Mouse (Mus musculus): ENCODE measurements around the gene Abca4. TPM values are rescaled to one million over a fixed set of nuclear protein-coding genes. Genes with fewer than 3 reads are reported as not detected.
"Not testable (repeated sequence)": the region's sequence is repeated elsewhere in the genome, so short reads cannot be mapped to it uniquely, and the experiment has no call there.

Abca4 gene
- polyA plus RNA-seq, 1 experiment from 2014 or later, result 0.44 TPM

DNA sequence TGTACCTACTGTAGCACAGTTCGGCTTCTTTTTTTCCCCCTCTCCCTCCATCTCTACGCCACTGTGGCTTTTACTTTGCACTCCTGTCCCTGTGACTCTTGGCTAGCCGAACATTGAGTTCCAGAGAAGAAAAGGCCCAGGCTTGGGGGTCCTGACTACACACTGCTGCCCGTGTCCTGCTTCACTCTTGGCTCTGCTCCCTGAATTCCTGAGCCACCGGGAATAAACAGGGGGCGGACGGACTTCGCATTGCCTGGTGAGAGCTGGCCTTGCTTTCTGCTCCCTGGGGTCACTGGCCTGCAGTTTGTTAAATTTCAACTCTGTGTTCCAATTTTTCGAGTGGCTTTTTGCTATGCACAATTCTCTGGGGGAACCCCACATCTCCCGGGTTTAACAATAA lies 30.1 kb downstream of the Abca4 start:
- TF ChIP-seq EP300 (optimal IDR thresholded peaks at IDR 0.05) (no peak), CTCF (IDR thresholded peaks at IDR 0.05; ENCODE audit: low read depth) (no peak)
- H3K9ac ChIP-seq (ENCODE audit: low read length), result no peak overlapping the region
- no peaks in the 10 kb centered on the region for H3K4me1 ChIP-seq (replicated peaks; ENCODE audit: control insufficient read depth, insufficient read depth)
- WGBS, result 25% methylated on average over 10 of the region's 10 CpGs
- H3K4me3 ChIP-seq (ENCODE audit: low read depth, low read length), result no peak overlapping the region
- peak overlapping the region; percentile 74 for H3K27ac ChIP-seq (replicated peaks)
- DNase-seq (ENCODE audit: low spot score), result no peak
- ATAC-seq (ENCODE audit: low FRiP score, low TSS enrichment), result no peak
- no peak overlapping the region for H3K4me2 ChIP-seq (replicated peaks; ENCODE audit: low read depth)
- no peaks in the 10 kb centered on the region for H3K36me3 ChIP-seq (ENCODE audit: control insufficient read depth, insufficient read depth, low read length)
- H3K27me3 ChIP-seq (ENCODE audit: control insufficient read depth, insufficient read depth, low read length), result no peaks in the 10 kb centered on the region
- no peaks in the 10 kb centered on the region for H3K9me3 ChIP-seq (ENCODE audit: control insufficient read depth, low read length)

DNA sequence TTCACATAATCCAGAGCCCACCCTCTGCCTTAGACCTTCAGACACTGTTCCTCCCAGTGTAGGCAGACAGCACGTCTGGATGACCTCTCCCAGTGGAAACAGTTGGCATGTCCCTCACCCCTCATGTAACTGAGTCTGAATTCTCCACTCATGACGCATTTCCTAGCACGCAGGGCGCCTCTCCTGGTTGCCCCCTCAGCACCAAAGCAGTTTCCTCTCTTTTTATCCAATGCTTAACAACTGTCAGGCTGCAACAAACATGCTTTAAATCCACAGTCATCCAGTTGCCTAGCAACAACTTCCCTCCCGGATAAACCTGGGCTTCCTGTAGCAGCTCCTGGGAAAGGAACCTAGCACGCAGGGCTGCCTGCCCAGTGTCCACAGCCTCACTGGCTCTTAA lies 33.9 kb downstream of the Abca4 start:
- TF ChIP-seq EP300 (optimal IDR thresholded peaks at IDR 0.05) (peak; percentile 16), CTCF (IDR thresholded peaks at IDR 0.05; ENCODE audit: low read depth) (no peak)
- no peaks in the 10 kb centered on the region for H3K36me3 ChIP-seq (ENCODE audit: control insufficient read depth, insufficient read depth, low read length)
- H3K4me1 ChIP-seq (replicated peaks; ENCODE audit: control insufficient read depth, insufficient read depth), result no peaks in the 10 kb centered on the region
- H3K4me3 ChIP-seq (ENCODE audit: low read depth, low read length), result no peak overlapping the region
- no peaks in the 10 kb centered on the region for H3K27me3 ChIP-seq (ENCODE audit: control insufficient read depth, insufficient read depth, low read length)
- peak; percentile 65; the same call in 1 of the 2 replicates for ATAC-seq (ENCODE audit: low FRiP score, low TSS enrichment)
- 31% methylated on average over 6 of the region's 6 CpGs for WGBS
- no peak overlapping the region for H3K4me2 ChIP-seq (replicated peaks; ENCODE audit: low read depth)
- H3K9me3 ChIP-seq (ENCODE audit: control insufficient read depth, low read length), result no peaks in the 10 kb centered on the region
- H3K9ac ChIP-seq (ENCODE audit: low read length), result no peak overlapping the region
- H3K27ac ChIP-seq (replicated peaks), result no peak overlapping the region
- DNase-seq (ENCODE audit: low spot score), result no peak

DNA sequence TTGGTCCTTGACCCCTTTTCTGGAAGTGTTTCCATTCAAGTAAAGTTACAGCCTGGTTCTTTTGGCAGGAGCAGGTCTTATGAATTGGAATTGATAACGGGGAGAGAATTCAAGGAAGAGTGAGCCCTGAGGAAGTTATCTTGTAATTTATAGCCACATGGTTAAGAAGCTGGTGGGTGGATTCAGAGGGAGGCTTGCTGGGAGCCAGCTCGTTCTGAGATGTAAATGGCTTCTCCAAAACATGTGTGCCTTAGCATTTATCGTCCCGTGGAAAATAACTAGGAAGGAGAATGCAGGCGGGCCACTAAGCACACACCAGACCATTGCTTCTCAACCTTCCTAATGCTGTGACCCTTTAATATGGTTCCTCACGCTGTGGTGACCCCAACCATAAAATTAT lies 34.9 kb downstream of the Abca4 start:
- 81% methylated on average over 6 of the region's 6 CpGs for WGBS
- no peak for DNase-seq (ENCODE audit: low spot score)
- no peak for ATAC-seq (ENCODE audit: low FRiP score, low TSS enrichment)

GRCm38 (mm10) chr3:122081634-122082033 lies 37.4 kb downstream of the Abca4 start:
- H3K4me2 ChIP-seq (replicated peaks; ENCODE audit: low read depth); ATAC-seq (ENCODE audit: low FRiP score, low TSS enrichment); H3K36me3 ChIP-seq (ENCODE audit: control insufficient read depth, insufficient read depth, low read length); DNase-seq (ENCODE audit: low spot score); H3K4me3 ChIP-seq (ENCODE audit: low read depth, low read length); H3K27me3 ChIP-seq (ENCODE audit: control insufficient read depth, insufficient read depth, low read length); H3K27ac ChIP-seq (replicated peaks); H3K4me1 ChIP-seq (replicated peaks; ENCODE audit: control insufficient read depth, insufficient read depth); H3K9me3 ChIP-seq (ENCODE audit: control insufficient read depth, low read length); H3K9ac ChIP-seq (ENCODE audit: low read length): not testable (repeated sequence)
- WGBS, result 62% methylated on average over 7 of the region's 8 CpGs

More for the DNA sequence above, 34.9 kb downstream of the Abca4 start:
- Histone ChIP-seq H3K4me1 (replicated peaks; ENCODE audit: control insufficient read depth, insufficient read depth) (no peaks in the 10 kb centered on the region), H3K9ac (ENCODE audit: low read length) (no peak overlapping the region), H3K27ac (replicated peaks) (no peak overlapping the region), H3K9me3 (ENCODE audit: control insufficient read depth, low read length) (no peaks in the 10 kb centered on the region), H3K27me3 (ENCODE audit: control insufficient read depth, insufficient read depth, low read length) (no peaks in the 10 kb centered on the region), H3K36me3 (ENCODE audit: control insufficient read depth, insufficient read depth, low read length) (no peaks in the 10 kb centered on the region), H3K4me2 (replicated peaks; ENCODE audit: low read depth) (no peak overlapping the region), H3K4me3 (ENCODE audit: low read depth, low read length) (no peak overlapping the region)
- TF ChIP-seq EP300 (optimal IDR thresholded peaks at IDR 0.05) (no peak), CTCF (IDR thresholded peaks at IDR 0.05; ENCODE audit: low read depth) (no peak)

GRCm38 (mm10) chr3:122082338-122082737 lies 38.1 kb downstream of the Abca4 start:
- no peaks in the 10 kb centered on the region for H3K4me1 ChIP-seq (replicated peaks; ENCODE audit: control insufficient read depth, insufficient read depth)
- no peak overlapping the region for H3K9ac ChIP-seq (ENCODE audit: low read length)
- H3K9me3 ChIP-seq (ENCODE audit: control insufficient read depth, low read length), result no peaks in the 10 kb centered on the region
- no peaks in the 10 kb centered on the region for H3K36me3 ChIP-seq (ENCODE audit: control insufficient read depth, insufficient read depth, low read length)
- H3K4me3 ChIP-seq (ENCODE audit: low read depth, low read length), result no peak overlapping the region
- ATAC-seq (ENCODE audit: low FRiP score, low TSS enrichment), result no peak
- H3K27me3 ChIP-seq (ENCODE audit: control insufficient read depth, insufficient read depth, low read length), result no peaks in the 10 kb centered on the region
- TF ChIP-seq CTCF (IDR thresholded peaks at IDR 0.05; ENCODE audit: low read depth) (no peak), EP300 (optimal IDR thresholded peaks at IDR 0.05) (no peak)
- DNase-seq (ENCODE audit: low spot score), result no peak
- 47% methylated on average over 7 of the region's 7 CpGs for WGBS
- H3K4me2 ChIP-seq (replicated peaks; ENCODE audit: low read depth), result no peak overlapping the region
- no peak overlapping the region for H3K27ac ChIP-seq (replicated peaks)

DNA sequence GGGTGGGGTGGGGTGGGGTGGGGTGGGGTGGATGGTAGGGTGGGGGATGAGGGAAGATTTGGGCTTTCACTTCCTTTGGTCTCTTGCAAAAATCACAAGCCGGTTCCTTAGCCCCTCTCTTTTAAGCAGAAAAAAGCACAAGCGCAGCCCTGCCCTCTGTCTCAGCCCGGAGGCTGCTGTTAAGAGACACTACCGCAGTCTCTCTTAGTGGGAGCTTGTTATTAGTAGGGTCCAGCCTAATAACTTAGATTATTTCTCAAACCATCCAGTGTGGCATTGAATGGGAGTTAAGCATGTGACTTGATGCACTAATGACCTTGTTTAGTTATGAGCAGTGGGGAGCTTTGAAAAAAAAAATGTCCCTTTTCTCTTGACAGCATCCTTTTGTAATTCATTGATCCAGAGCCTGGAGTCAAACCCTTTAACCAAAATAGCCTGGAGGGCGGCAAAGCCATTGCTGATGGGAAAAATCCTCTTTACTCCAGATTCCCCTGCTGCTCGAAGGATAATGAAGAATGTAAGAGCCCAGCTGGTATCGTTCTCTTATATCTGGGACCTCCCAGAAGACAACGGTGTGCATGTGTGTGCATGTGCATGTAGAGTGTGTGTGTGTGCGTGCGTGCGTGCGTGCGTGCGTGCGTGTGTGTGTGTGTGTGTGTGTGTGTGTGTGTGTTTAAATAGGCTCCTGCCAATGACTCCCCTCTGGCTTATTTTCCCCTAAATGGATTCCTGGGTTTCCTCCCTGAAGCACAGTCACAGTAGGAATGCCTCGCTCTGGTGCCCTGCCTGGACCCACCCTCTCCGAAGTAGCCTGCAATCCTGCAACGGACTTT lies 41.1 kb downstream of the Abca4 start:
- Histone ChIP-seq H3K27ac (replicated peaks) (no peak overlapping the region), H3K27me3 (ENCODE audit: control insufficient read depth, insufficient read depth, low read length) (no peaks in the 10 kb centered on the region), H3K4me2 (replicated peaks; ENCODE audit: low read depth) (no peak overlapping the region), H3K4me1 (replicated peaks; ENCODE audit: control insufficient read depth, insufficient read depth) (no peaks in the 10 kb centered on the region), H3K36me3 (ENCODE audit: control insufficient read depth, insufficient read depth, low read length) (no peaks in the 10 kb centered on the region), H3K4me3 (ENCODE audit: low read depth, low read length) (no peak overlapping the region), H3K9ac (ENCODE audit: low read length) (no peak overlapping the region), H3K9me3 (ENCODE audit: control insufficient read depth, low read length) (no peaks in the 10 kb centered on the region)
- TF ChIP-seq CTCF (IDR thresholded peaks at IDR 0.05; ENCODE audit: low read depth) (no peak), EP300 (optimal IDR thresholded peaks at IDR 0.05) (no peak)
- 68% methylated on average over 18 of the region's 18 CpGs for WGBS
- DNase-seq (ENCODE audit: low spot score) (no peak), ATAC-seq (ENCODE audit: low FRiP score, low TSS enrichment) (no peak)
